Mouse (Mus musculus): ENCODE measurements around the gene Inpp5b.
A peak's percentile ranks its signal among the peaks of the same experiment; 100 is the strongest.

Gene Inpp5b

DNA sequence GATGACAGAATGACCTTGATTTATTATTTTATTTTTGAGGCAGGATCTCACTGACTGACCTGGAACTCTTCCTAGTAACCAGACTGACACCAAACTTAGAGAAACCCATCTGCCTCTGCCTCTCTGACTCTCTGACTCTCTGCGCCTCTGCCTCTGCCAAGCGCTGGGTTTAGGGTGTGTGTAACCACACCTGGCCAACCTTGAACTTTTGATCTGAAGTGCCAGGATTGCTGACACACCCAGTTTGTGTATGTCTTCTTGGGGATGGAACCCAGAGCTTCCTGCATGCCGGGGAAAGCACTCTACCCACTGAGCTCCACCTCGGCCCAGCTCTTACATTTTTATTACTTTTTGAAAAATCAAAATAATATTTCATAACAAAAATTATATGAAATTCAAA, 77.2 kb downstream of the Inpp5b start:
- DNase-seq, result no peak

DNA sequence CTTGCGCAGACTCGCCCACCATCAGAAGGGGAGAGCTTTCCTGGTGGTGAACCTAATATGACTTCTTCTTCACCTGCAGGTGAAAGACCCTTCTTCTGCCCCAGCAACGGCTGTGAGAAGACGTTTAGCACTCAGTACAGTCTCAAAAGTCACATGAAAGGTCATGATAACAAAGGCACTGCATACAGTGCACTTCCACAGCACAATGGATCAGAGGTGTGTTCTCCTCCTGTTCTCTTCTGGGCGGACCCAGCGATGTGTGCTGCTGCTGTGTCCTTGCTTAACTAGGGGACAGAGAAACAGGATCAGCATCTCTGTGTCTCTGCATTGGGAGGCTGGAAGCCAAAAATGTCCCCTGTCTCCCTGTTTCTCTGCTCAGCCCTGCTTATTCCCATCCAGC, 83.3 kb downstream of the Inpp5b start:
- no peak for DNase-seq

DNA sequence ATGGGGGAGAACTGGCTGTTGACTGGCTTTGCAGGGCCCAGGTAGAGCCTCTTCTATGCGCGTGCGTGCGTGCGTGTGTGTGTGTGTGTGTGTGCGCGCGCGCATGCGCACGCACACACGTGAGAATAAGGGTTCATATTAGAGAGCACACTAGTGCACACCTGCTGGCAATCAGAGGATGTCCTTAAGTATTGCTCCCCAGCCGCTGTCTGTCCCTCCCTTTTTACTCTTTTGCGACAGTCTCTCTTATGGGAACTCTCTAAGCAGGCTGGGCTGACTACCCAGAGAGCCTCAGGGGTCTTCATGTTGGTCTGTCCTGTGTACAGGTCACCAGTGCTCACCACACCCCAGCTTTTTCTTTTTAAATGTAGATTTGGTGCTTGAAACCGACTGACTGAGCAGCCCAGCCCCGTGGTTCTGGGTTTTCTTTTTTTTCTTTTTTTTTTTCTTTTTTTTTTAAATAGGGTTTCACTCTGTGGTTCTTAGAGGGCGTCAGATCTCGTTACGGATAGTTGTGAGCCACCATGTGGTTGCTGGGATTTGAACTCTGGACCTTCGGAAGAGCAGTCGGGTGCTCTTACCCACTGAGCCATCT, 83.8 kb downstream of the Inpp5b start:
- DNase-seq, result no peak

DNA sequence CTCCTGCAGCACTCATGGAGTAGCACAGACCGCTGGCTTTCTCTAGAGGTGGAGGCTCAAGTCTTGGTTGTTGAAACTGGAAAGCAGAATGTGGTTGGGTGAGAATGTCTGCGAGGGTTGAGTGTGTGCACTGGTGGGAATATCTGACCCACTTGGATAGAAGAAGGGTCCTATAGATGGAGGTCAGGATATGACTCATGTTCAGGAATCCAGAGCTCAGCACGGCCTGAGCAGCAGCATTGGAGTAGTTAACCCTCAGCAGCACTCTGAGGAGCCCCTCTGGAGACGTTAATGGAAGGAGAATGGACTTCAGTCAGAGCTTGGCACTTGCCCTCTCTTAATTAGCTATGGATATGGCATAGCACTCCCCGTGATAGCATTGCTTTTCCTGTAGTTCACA, 88.0 kb downstream of the Inpp5b start:
- DNase-seq, result no peak

DNA sequence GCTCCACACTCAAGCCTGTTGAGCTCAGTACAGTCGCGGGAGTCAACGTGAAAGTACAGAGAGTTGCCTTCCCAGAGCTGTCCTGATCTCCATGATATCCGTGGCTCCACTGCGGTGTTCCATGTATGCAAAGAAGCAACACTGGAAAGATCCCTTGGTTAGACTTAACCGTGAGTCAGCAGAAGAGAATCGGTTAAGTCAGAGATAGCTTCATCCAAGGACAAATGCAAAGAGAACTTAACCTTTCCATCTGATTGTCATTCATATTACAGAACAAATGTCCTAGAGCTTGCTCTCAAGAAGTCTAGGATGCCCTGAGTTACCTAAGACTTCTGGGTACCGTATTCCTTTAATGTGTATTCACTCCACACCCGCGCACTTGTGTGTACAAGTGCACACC, 91.1 kb downstream of the Inpp5b start:
- no peak for DNase-seq

DNA sequence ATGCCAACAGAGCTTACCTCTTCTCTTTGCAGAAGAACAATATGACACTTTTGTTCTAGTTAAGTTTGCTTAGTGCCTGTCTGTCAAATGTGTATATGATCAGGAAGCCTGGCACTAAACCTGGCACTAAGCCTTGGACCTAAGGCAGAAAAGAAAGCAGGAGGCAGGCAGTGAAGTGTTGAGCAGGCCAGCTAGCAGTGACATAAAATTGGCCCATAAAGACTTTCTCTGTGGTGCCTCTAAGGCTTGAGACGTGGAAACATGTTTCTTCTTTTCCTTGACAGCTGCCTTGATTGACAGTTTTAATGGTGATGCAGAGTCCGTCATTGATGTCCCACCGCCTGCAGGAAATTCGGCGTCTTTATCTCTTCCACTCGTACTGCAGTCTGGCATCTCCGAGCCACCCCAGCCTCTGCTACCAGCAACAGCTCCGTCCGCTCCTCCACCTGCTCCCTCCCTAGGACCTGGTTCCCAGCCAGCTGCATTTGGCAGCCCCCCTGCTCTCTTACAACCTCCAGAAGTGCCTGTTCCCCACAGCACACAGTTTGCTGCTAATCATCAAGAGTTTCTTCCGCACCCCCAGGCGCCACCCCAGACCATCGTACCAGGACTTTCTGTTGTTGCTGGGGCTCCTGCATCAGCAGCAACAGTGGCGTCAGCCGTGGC, 96.5 kb downstream of the Inpp5b start:
- no peak for DNase-seq

DNA sequence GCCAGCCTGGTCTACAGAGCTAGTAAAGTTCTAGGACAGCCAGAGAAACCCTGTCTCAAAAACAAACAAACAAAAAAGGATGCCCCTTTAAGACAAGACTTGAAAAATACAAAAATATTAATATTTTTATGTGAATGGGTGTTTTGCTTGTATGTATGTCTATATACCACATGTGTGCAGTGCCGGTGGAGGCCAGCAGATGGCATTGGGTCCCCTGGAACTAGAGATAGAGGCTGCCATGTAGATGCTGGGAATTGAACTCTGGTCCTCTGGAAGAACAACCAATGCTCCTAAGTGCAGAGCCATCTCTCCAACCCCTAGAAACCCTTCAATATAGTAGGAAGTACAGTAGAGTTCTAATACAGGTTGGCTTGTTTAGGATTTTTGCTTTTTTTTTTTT, 99.3 kb downstream of the Inpp5b start:
- peak; percentile 35 to 53 for DNase-seq

DNA sequence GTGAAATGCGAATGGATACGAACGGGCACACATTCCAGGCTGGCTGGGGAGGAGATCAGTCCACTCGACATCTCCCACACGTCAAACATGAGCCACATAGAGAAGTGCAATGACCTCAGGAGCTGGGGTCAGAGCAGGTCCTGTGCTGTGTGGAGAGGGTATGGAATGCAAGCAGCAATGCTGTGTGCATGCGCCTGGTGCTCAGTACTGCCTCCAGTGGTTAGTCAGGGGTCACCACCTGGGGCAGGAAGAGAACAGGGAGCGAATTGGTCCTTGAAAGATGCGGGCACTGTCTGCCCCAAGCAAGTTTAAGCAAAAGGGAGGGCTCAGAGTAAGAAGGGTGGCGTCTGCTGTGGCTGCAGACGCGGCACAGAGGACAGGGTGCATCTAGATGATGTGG, 101.8 kb downstream of the Inpp5b start:
- peak; percentile 53 to 58 for DNase-seq

DNA sequence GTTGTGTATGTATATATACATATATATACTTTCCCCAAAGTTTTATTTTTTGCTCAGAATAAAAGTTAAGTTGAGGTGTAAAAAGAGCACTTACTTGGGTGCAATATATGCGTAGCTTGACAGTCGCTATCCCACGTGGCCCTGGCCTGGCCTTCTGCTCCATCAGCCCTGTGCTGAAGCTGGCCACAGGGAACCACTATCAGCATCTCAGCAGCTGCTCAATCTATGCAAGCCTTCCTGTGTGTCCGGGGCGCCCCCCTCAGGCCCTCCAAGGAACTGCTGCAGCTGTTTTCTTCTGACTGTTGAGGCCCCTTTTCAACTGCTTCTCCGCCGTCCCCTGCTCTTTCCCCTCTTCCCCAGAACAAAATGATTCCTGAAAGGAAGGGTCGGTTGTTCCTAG, 105.9 kb downstream of the Inpp5b start:
- DNase-seq, result peak; percentile 88 to 90

DNA sequence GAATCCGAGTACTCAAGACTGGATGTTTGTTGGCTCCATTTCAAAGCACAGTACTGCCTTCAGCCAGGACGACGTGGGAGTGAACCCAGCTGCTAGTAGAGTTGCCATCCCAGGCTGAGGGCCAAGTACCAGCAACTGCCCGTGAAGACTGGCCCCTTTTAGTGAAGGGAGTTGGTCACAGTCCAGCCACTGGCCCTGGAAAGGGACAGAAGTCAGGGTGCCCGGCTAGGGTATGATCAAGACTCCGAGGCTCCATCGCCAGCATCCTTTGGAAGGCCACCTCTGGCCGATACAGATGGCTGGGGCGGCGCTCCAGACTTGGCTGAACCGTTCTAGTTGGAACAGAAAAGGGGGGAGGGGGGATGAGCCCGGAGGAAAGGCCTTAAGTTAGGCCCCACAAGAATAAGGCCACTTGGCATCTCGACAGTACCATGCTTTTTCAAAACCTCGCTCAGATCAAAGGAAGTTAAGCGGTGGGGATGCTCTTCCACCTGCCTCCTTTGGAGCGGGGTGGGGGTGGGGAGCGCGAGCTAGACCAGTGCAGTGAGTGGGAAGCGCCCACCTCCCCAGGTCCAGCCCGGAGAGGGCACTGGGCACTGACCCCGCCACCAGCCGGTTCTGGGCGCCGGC, 108.1 kb downstream of the Inpp5b start:
- DNase-seq, result peak in 1 of 2 experiments; percentile 21

DNA sequence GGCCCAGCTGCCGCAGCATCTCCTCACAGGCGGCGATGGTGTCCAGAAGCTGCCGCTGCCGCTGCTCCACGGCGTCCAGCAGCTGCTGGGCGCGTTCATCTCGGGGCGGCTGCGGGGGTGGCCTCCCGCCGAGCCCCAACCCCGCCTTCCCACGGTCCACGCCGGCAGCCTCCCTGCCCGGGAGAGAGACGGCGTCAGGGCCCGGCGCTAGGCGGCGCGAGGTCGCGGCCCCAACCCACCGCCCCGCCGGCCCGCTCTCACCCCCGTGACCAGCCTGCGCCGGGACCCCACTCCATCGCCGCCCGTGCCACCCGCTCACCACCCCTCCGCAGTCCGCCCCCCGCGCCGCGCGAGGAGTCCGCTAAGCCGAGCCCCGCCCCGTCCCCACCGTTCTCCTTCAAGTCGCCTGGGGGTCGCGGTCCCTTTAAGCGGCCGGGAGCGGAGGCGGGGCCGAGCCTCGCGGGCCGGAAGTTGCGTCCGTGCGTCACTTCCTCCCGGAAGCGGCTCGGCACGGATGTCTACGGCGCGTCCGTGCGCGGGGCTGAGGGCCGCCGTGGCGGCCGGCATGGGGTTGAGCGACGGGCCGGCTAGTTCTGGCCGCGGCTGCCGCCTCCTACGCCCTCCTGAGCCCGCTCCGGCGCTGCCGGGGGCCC, 108.7 kb downstream of the Inpp5b start, which contains the start of gene Yrdc:
Yrdc (plus strand) TSS at position 419 of the 653 bp plus-strand sequence.
- DNase-seq, result peak; percentile 94 to 95
